Mouse (Mus musculus) heart, embryonic 16.5 days (tissue): Measurements from ENCODE around the gene Slc38a10. TPM values are rescaled to one million over a fixed set of nuclear protein-coding genes. Genes with fewer than 3 reads are reported as not detected.

ENCODE experiments used
- ATAC-seq: fragments of 200-750 bp; cut with Nextera tagmentation; replicated peaks from 2 replicates; pipeline ENCODE4 v1.8.0; 2017; ENCODE audit warnings: moderate number of reproducible peaks; ENCODE audit not compliant: insufficient read depth, low FRiP score; ENCODE audit errors: extremely low read depth
- H3K27ac ChIP-seq: fragments of 300-500 bp; sonication (generic); 2 replicates; pipeline ENCODE4 v1.5.1; 2014; ENCODE audit warnings: mild to moderate bottlenecking, low read length, control low read depth, moderate library complexity
- H3K27me3 ChIP-seq: fragments of 300-500 bp; sonication (generic); 2 replicates; pipeline ENCODE4 v1.6.1; 2014; ENCODE audit warnings: low read length, mixed read lengths; ENCODE audit not compliant: control insufficient read depth, insufficient read depth
- H3K36me3 ChIP-seq: fragments of 300-500 bp; sonication (generic); 2 replicates; pipeline ENCODE4 v1.6.1; 2014; ENCODE audit not compliant: control insufficient read depth, insufficient read depth
- H3K4me1 ChIP-seq: fragments of 300-500 bp; sonication (generic); 2 replicates; pipeline ENCODE4 v1.6.1; 2014; ENCODE audit warnings: low read length, mixed read lengths; ENCODE audit not compliant: control insufficient read depth, insufficient read depth
- H3K4me2 ChIP-seq: fragments of 300-500 bp; sonication (generic); 2 replicates; pipeline ENCODE4 v1.6.1; 2014; ENCODE audit warnings: low read depth, mild to moderate bottlenecking, control low read depth, low read length
- H3K4me3 ChIP-seq: fragments of 300-500 bp; sonication (generic); 2 replicates; pipeline ENCODE4 v1.5.1; 2014; ENCODE audit warnings: mild to moderate bottlenecking, control low read depth, low read length
- H3K9ac ChIP-seq: fragments of 300-500 bp; sonication (generic); 2 replicates; pipeline ENCODE4 v1.6.1; 2014; ENCODE audit warnings: low read length, control low read depth
- H3K9me3 ChIP-seq: fragments of 300-500 bp; sonication (generic); replicated peaks from 2 replicates; pipeline ENCODE4 v1.6.1; 2016; ENCODE audit warnings: low read length; ENCODE audit not compliant: control insufficient read depth
- WGBS: fragments of 180-500 bp; shearing (Covaris S2); extraction: QIAGEN DNeasy Blood & Tissue Kit; methylation state at CpG from one replicate; pipeline ENCODE4 v1.1.7; 2014; 5-methylcytosine and 5-hydroxymethylcytosine counted together
- polyA plus RNA-seq: library from polyadenylated mRNA; unstranded; fragments of >200 nt; fragmentation: Nextera tagmentation; extraction: Ambion mirVana; gene quantifications from 2 replicates; pipeline ENCODE4 v1.2.1, GENCODE M21; 2015

Slc38a10 gene
- polyA plus RNA-seq, 1 experiment from 2014 or later, result 87.3 TPM

DNA sequence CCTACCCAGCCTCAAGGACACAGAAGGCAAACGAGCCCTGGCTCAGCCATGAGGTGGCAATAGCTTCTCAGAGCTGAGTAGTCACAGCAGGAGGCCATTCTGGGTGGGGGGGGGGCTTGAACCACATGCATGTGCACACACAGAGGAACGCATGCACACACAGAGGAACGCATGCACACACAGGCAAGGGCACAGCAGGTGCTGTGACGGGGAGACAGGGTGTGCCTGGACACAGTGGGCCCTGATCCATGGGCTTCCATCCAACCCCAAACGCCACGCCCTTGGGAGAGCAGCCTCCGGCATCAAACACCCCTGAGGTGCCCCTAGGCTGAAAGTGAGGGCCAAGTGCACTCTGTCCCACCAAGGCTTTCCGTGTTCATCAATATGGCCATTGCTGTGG is 15.0 kb downstream of the Slc38a10 start:
- no peaks in the 10 kb centered on the region for H3K9me3 ChIP-seq
- peaks cover 64% of the 10 kb centered on the region for H3K4me1 ChIP-seq
- ATAC-seq, result no peak
- peak overlapping the region; percentile 94 for H3K27ac ChIP-seq
- peak overlapping the region; percentile 41 for H3K4me2 ChIP-seq
- H3K27me3 ChIP-seq, result no peaks in the 10 kb centered on the region
- H3K9ac ChIP-seq, result peak overlapping the region; percentile 51; the same call in 1 of the 2 replicates
- H3K4me3 ChIP-seq, result no peak overlapping the region
- 67% methylated on average over 8 of the region's 8 CpGs for WGBS
- H3K36me3 ChIP-seq, result peaks cover 22% of the 10 kb centered on the region

DNA sequence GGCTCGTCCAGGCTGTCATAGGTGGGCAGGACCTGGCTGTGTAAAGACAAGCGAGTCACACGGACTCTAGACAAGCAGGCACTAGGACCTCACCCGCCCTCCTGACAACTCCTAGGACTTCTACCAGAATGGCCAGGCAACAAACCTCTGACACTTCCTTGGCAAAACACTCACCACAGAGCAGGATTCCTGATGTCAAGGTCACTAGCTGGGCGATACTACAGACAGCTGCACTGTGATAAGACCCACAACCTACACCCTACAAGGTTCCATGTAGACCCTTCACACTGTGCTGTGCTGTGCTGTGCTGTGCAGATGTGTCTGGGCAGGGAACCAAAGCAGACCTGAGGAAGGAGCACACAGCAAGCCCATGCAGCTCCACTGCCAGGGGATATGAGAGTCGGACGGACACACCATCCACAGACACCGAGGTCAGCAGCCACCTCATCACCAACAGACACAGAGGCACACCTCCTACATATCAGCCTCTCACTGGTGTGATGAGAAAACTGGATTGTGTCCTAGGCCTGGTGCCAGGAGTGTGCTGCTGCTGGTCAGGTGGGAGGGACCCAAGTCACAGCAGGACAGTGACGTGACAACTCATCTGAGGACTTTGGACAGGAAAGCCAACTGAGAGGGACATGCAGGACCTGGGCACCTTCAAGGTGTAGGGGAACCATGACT is 16.2 kb downstream of the Slc38a10 start:
- 45% methylated on average over 9 of the region's 9 CpGs for WGBS
- peak overlapping the region; percentile 2; the same call in 1 of the 2 replicates for H3K4me2 ChIP-seq
- no peak overlapping the region for H3K9ac ChIP-seq
- peaks cover 27% of the 10 kb centered on the region for H3K36me3 ChIP-seq
- peaks cover 57% of the 10 kb centered on the region for H3K4me1 ChIP-seq
- H3K27me3 ChIP-seq, result no peaks in the 10 kb centered on the region
- H3K27ac ChIP-seq, result peak overlapping the region; percentile 94
- ATAC-seq, result peak; percentile 50
- no peaks in the 10 kb centered on the region for H3K9me3 ChIP-seq
- no peak overlapping the region for H3K4me3 ChIP-seq

DNA sequence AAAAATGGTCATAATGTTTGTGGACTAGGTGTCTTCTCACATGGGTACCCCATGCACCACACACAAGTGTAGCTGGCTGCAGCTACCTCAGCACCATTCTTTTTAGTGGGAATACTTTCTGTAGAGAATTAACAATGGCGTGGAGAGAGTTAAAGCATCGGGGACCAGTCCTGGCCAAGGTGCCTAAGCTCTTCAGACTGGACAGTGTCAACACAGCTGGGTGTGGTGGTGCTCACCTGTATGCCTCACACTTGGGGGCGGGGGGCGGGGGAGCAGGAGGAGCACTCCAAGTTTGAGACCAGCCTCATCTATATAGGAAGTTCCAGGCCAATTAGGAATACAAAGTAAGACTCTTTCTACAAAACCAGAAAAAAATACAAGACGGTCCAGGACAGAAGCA is 17.0 kb downstream of the Slc38a10 start:
- ATAC-seq, result no peak
- 85% methylated on average over 5 of the region's 5 CpGs for WGBS
- Histone ChIP-seq H3K9ac (no peak overlapping the region), H3K36me3 (peaks cover 30% of the 10 kb centered on the region), H3K27ac (peak overlapping the region; percentile 94), H3K4me1 (peaks cover 49% of the 10 kb centered on the region), H3K9me3 (no peaks in the 10 kb centered on the region), H3K4me2 (no peak overlapping the region), H3K27me3 (no peaks in the 10 kb centered on the region), H3K4me3 (no peak overlapping the region)

DNA sequence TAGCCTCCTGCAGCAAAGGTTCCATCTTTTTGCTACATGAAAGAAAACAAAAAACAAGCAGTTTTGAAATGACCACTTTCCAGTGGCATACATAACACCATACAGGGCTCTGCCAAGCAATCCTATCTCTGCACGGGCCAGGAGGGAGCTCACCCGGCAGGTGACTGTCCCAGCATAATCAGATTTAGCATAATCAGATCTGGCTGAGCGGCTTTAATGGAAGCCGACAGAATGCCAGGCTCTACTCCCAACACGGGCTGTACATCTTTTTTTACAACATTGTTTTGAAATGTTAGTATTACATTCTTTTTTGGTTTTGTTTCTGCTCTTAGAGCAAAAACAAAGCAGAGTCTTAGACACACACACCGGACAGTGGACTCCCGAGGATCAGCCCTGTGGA is 21.9 kb downstream of the Slc38a10 start:
- Histone ChIP-seq H3K9ac (no peak overlapping the region), H3K4me3 (no peak overlapping the region), H3K36me3 (peaks cover 45% of the 10 kb centered on the region), H3K27ac (no peak overlapping the region), H3K27me3 (no peaks in the 10 kb centered on the region), H3K4me2 (no peak overlapping the region), H3K9me3 (no peaks in the 10 kb centered on the region), H3K4me1 (peaks cover 2% of the 10 kb centered on the region)
- ATAC-seq, result no peak
- 86% methylated on average over 7 of the region's 7 CpGs for WGBS

DNA sequence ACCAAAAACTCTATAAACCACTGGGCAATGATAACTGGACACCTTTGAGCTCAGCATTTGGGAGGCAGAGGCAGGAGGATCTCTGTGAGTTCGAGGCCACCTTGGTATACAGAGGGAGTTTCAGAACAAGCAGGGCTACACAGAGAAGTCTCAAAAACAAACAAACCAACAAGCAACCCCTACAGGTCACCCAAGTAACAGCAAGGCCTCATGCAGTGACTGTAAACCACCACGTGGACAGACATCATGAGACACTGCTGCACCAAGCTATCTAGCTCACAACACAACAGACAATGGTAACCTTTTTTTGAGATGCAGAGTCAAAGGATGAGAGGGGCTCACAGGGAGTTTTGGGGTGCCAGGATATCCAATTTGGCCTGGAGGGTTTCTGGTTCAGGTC is 24.3 kb downstream of the Slc38a10 start:
- ATAC-seq, result no peak
- H3K27me3 ChIP-seq, result no peaks in the 10 kb centered on the region
- peaks cover 34% of the 10 kb centered on the region for H3K36me3 ChIP-seq
- H3K9ac ChIP-seq, result no peak overlapping the region
- H3K4me3 ChIP-seq, result no peak overlapping the region
- no peak overlapping the region for H3K27ac ChIP-seq
- H3K4me2 ChIP-seq, result no peak overlapping the region
- H3K9me3 ChIP-seq, result no peaks in the 10 kb centered on the region
- H3K4me1 ChIP-seq, result no peaks in the 10 kb centered on the region
- 88% methylated on average over 2 of the region's 2 CpGs for WGBS

DNA sequence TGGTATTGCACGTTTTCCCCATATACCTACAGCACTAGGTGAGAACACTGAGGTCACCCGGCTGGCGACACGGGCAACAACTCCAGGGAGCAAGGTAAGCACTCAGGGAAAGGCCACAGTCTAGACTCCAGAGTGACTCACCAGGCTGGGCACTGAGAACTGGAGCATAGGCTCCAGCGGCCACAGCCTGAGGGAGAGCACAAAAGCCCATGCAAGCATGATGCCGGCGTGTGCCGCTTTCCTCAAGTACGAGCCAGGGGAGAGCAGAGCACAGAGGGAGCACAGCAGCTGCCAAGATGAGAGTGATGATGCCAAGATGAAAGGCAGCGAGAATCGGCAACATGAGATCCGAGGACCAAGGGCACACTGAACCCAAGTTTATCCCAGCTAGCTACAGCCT is 29.0 kb downstream of the Slc38a10 start:
- H3K4me3 ChIP-seq, result no peak overlapping the region
- 83% methylated on average over 12 of the region's 12 CpGs for WGBS
- H3K27ac ChIP-seq, result no peak overlapping the region
- H3K4me1 ChIP-seq, result peaks cover 8% of the 10 kb centered on the region
- H3K36me3 ChIP-seq, result peaks cover 10% of the 10 kb centered on the region; the same call in 1 of the 2 replicates
- H3K27me3 ChIP-seq, result no peaks in the 10 kb centered on the region
- no peak overlapping the region for H3K9ac ChIP-seq
- no peaks in the 10 kb centered on the region for H3K9me3 ChIP-seq
- no peak for ATAC-seq
- no peak overlapping the region for H3K4me2 ChIP-seq

DNA sequence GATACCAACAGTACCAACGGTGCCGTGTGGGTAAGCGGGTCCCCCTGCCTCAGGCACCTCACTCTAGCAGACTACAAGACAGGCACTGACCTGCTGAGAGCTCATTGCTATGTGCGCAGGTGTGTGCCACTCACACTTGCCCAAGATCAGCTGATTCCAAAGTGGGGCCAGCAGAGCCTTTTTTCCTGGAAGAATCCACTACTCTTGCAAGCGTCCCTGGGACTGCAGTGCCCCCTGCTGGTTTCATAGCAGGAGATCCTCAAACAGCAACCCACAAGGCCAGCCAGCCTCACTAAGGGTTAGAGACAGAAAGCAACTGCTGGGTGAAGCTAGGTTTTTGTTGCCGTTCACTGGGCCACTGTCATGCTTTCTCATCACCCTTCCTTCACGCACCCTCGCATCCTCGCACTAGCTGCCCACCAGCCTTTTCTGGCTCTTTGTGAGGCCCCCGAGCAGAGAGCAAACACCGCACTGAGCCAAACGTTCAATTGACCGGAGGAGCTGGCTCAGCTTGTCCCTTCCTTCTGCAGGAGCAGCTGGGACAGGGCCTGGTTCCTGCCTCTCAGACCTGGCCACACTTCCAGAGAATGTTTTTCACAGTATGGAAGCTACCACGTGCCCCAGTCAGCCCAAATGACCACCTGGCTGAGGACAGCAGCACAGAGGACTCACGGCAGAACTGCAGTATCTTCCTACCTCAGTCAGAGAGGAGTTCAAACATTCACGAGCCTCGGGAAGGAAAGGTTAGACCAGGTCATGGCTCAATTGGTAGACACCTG is 30.3 kb downstream of the Slc38a10 start:
- H3K36me3 ChIP-seq, result peaks cover 8% of the 10 kb centered on the region
- no peak overlapping the region for H3K4me2 ChIP-seq
- H3K27me3 ChIP-seq, result no peaks in the 10 kb centered on the region
- 85% methylated on average over 17 of the region's 17 CpGs for WGBS
- no peak overlapping the region for H3K4me3 ChIP-seq
- H3K9me3 ChIP-seq, result no peaks in the 10 kb centered on the region
- H3K27ac ChIP-seq, result no peak overlapping the region
- no peak for ATAC-seq
- H3K9ac ChIP-seq, result peak overlapping the region; percentile 9; the same call in 1 of the 2 replicates
- H3K4me1 ChIP-seq, result peaks cover 8% of the 10 kb centered on the region

DNA sequence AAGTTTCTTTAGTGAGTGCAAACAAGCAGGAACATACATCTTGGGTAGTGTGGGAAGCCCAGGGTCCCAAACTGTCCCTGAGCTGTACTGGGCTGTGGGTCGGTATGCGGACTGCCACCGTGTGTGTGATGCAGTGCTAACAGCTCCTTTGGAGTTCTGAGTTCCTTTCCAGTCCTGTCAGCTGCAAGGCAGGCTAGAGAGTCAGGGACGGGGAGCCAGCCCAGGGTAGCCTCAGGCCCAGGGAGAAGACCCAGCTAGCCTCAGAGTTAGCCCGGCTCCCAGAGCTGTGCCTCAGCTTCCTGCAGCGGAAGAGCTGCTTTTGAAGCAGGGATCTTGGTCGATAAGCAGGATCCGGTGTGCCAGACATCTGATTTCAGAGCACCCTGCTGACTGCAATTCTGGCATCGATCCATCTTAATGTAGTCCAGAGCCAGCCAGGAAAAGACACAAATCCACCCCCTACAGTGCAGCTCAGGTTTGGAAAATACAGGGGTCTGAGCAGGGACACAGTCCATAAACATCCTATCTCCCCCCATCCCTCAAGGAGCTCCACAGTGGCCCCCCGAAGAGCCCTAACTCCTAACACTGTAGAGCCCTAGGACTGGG is 31.1 kb downstream of the Slc38a10 start:
- WGBS, result 50% methylated on average over 10 of the region's 10 CpGs
- no peak overlapping the region for H3K4me2 ChIP-seq
- H3K27me3 ChIP-seq, result no peaks in the 10 kb centered on the region
- peak; percentile 53; the same call in 1 of the 2 replicates for ATAC-seq
- H3K4me1 ChIP-seq, result peaks cover 8% of the 10 kb centered on the region
- H3K9me3 ChIP-seq, result no peaks in the 10 kb centered on the region
- peaks cover 9% of the 10 kb centered on the region for H3K36me3 ChIP-seq
- no peak overlapping the region; the same call in 1 of the 2 replicates for H3K9ac ChIP-seq
- H3K4me3 ChIP-seq, result no peak overlapping the region
- no peak overlapping the region for H3K27ac ChIP-seq

DNA sequence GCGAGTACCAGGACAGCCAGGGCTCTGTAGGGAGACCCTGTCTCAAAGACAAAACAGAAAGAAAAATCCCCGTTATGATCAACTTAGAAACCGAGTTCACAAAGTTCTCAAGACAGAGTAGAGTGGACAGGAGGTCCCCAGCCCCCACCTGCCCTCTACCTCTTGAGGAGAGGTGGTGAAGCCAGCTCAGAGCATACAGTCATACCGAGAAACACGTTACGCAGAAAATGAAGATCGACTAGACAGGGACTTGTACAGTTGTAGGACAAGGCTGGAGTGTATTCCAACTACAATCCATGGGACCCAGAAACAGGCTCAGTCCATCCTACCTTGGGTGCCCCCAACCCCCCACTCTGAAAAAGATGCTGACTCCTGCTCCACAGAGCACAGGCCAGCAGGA is 32.0 kb downstream of the Slc38a10 start:
- no peaks in the 10 kb centered on the region for H3K9me3 ChIP-seq
- no peak overlapping the region for H3K27ac ChIP-seq
- H3K9ac ChIP-seq, result no peak overlapping the region
- no peak overlapping the region for H3K4me3 ChIP-seq
- no peak for ATAC-seq
- peaks cover 12% of the 10 kb centered on the region for H3K36me3 ChIP-seq
- H3K4me1 ChIP-seq, result peaks cover 8% of the 10 kb centered on the region
- 92% methylated on average over 7 of the region's 7 CpGs for WGBS
- no peak overlapping the region for H3K4me2 ChIP-seq
- H3K27me3 ChIP-seq, result no peaks in the 10 kb centered on the region
